Mouse (Mus musculus) limb, embryonic 13.5 days (tissue): ENCODE measurements around the gene Ralbp1. TPM values are rescaled to one million over a fixed set of nuclear protein-coding genes. Genes with fewer than 3 reads are reported as not detected.

Experiments used
- ATAC-seq: fragments of 200-750 bp; cut with Nextera tagmentation; 2 replicates; pipeline ENCODE4 v1.8.0; 2017; ENCODE audit warnings: low read depth, moderate number of reproducible peaks, moderate TSS enrichment; ENCODE audit not compliant: low FRiP score
- H3K27ac ChIP-seq: fragments of 300-500 bp; sonication (generic); 2 replicates; pipeline ENCODE4 v1.5.1; 2015; ENCODE audit warnings: inconsistent platforms, mild to moderate bottlenecking, moderate library complexity
- H3K27me3 ChIP-seq: fragments of 300-500 bp; sonication (generic); 2 replicates; pipeline ENCODE4 v1.6.1; 2015; ENCODE audit warnings: mild to moderate bottlenecking, inconsistent platforms
- H3K36me3 ChIP-seq: fragments of 300-500 bp; sonication (generic); 2 replicates; pipeline ENCODE4 v1.6.1; 2015; ENCODE audit warnings: inconsistent platforms, mild to moderate bottlenecking, moderate library complexity
- H3K4me1 ChIP-seq: fragments of 300-500 bp; sonication (generic); 2 replicates; pipeline ENCODE4 v1.6.1; 2015; ENCODE audit warnings: inconsistent platforms
- H3K4me2 ChIP-seq: fragments of 300-500 bp; sonication (generic); replicated peaks from 2 replicates; pipeline ENCODE4 v1.6.1; 2015; ENCODE audit warnings: inconsistent platforms, mild to moderate bottlenecking, moderate library complexity
- H3K4me3 ChIP-seq: fragments of 300-500 bp; sonication (generic); 2 replicates; pipeline ENCODE4 v1.5.1; 2015; ENCODE audit warnings: moderate library complexity, mild to moderate bottlenecking, inconsistent platforms
- H3K9ac ChIP-seq: fragments of 300-500 bp; sonication (generic); 2 replicates; pipeline ENCODE4 v1.6.1; 2015; ENCODE audit warnings: mild to moderate bottlenecking, inconsistent platforms
- H3K9me3 ChIP-seq: fragments of 300-500 bp; sonication (generic); 2 replicates; pipeline ENCODE4 v1.6.1; 2016; ENCODE audit warnings: inconsistent platforms
- WGBS: fragments of 180-500 bp; shearing (Covaris S2); methylation state at CpG from one replicate; pipeline ENCODE4 v1.1.7; 2015; 5-methylcytosine and 5-hydroxymethylcytosine counted together
- polyA plus RNA-seq: library from polyadenylated mRNA; unstranded; fragments of >200 nt; fragmentation: Nextera tagmentation; extraction: Ambion mirVana; gene quantifications from 2 replicates; pipeline ENCODE4 v1.2.1, GENCODE M21; 2015

Ralbp1 gene
- polyA plus RNA-seq, 1 experiment from 2014 or later, result 81.3 TPM

GRCm38 (mm10) chr17:65842669-65843381, 42.8 kb downstream of the Ralbp1 start:
- no peaks in the 10 kb centered on the region for H3K27me3 ChIP-seq
- H3K36me3 ChIP-seq, result peaks cover 90% of the 10 kb centered on the region
- no peak overlapping the region for H3K4me3 ChIP-seq
- no peaks in the 10 kb centered on the region for H3K4me1 ChIP-seq
- no peak overlapping the region for H3K4me2 ChIP-seq
- WGBS, result 84% methylated on average over 10 of the region's 10 CpGs
- no peak for ATAC-seq
- H3K27ac ChIP-seq, result no peak overlapping the region
- H3K9ac ChIP-seq, result no peak overlapping the region
- H3K9me3 ChIP-seq, result no peaks in the 10 kb centered on the region

GRCm38 (mm10) chr17:65839541-65840256, 45.9 kb downstream of the Ralbp1 start:
- Histone ChIP-seq H3K36me3 (peaks cover 95% of the 10 kb centered on the region), H3K4me1 (no peaks in the 10 kb centered on the region), H3K9me3 (no peaks in the 10 kb centered on the region), H3K4me2 (no peak overlapping the region), H3K4me3 (no peak overlapping the region), H3K27ac (no peak overlapping the region), H3K9ac (no peak overlapping the region), H3K27me3 (no peaks in the 10 kb centered on the region)
- WGBS, result 74% methylated on average over 7 of the region's 7 CpGs
- no peak for ATAC-seq

GRCm38 (mm10) chr17:65836746-65837145, 48.9 kb downstream of the Ralbp1 start:
- Histone ChIP-seq H3K36me3 (peaks cover 95% of the 10 kb centered on the region), H3K9ac (no peak overlapping the region), H3K27me3 (no peaks in the 10 kb centered on the region), H3K9me3 (no peaks in the 10 kb centered on the region), H3K4me2 (no peak overlapping the region), H3K4me1 (no peaks in the 10 kb centered on the region), H3K4me3 (no peak overlapping the region), H3K27ac (no peak overlapping the region)
- 89% methylated on average over 3 of the region's 3 CpGs for WGBS
- ATAC-seq, result no peak

GRCm38 (mm10) chr17:65833891-65834290, 51.7 kb downstream of the Ralbp1 start:
- WGBS, result 94% methylated on average over 3 of the region's 3 CpGs
- Histone ChIP-seq H3K4me3 (no peak overlapping the region), H3K27ac (no peak overlapping the region)

GRCm38 (mm10) chr17:65830216-65830863, 55.3 kb downstream of the Ralbp1 start:
- 93% methylated on average over 13 of the region's 13 CpGs for WGBS
- no peaks in the 10 kb centered on the region for H3K4me1 ChIP-seq
- H3K9ac ChIP-seq, result no peak overlapping the region
- no peaks in the 10 kb centered on the region for H3K9me3 ChIP-seq
- H3K4me2 ChIP-seq, result no peak overlapping the region
- H3K36me3 ChIP-seq, result peaks cover 88% of the 10 kb centered on the region
- no peaks in the 10 kb centered on the region for H3K27me3 ChIP-seq
- H3K4me3 ChIP-seq, result no peak overlapping the region
- H3K27ac ChIP-seq, result no peak overlapping the region
- ATAC-seq, result no peak

More at GRCm38 (mm10) chr17:65833891-65834290, 51.7 kb downstream of the Ralbp1 start:
- Histone ChIP-seq H3K36me3 (peaks cover 96% of the 10 kb centered on the region), H3K9me3 (no peaks in the 10 kb centered on the region), H3K4me2 (no peak overlapping the region), H3K9ac (no peak overlapping the region), H3K27me3 (no peaks in the 10 kb centered on the region), H3K4me1 (no peaks in the 10 kb centered on the region)
- no peak for ATAC-seq

GRCm38 (mm10) chr17:65828951-65829350, 56.6 kb downstream of the Ralbp1 start:
- Histone ChIP-seq H3K9ac (no peak overlapping the region), H3K27me3 (no peaks in the 10 kb centered on the region), H3K4me3 (no peak overlapping the region), H3K36me3 (peaks cover 89% of the 10 kb centered on the region), H3K4me1 (no peaks in the 10 kb centered on the region), H3K9me3 (no peaks in the 10 kb centered on the region), H3K27ac (no peak overlapping the region), H3K4me2 (no peak overlapping the region)
- ATAC-seq, result no peak
- WGBS, result 87% methylated on average over 11 of the region's 11 CpGs

- Histone ChIP-seq H3K4me3 (no peak overlapping the region), H3K4me2 (no peak overlapping the region), H3K4me1 (no peaks in the 10 kb centered on the region), H3K36me3 (peaks cover 83% of the 10 kb centered on the region), H3K9me3 (no peaks in the 10 kb centered on the region), H3K27ac (no peak overlapping the region), H3K9ac (no peak overlapping the region), H3K27me3 (no peaks in the 10 kb centered on the region)
- no peak for ATAC-seq
- WGBS, result 89% methylated on average over 5 of the region's 5 CpGs
Measured at GRCm38 (mm10) chr17:65827904-65828303, 57.7 kb downstream of the Ralbp1 start.

- peaks cover 83% of the 10 kb centered on the region for H3K36me3 ChIP-seq
- ATAC-seq, result no peak
- H3K9me3 ChIP-seq, result no peaks in the 10 kb centered on the region
- H3K4me3 ChIP-seq, result no peak overlapping the region
- H3K9ac ChIP-seq, result no peak overlapping the region
- H3K27me3 ChIP-seq, result no peaks in the 10 kb centered on the region
- no peaks in the 10 kb centered on the region for H3K4me1 ChIP-seq
- WGBS, result 90% methylated on average over 16 of the region's 16 CpGs
- no peak overlapping the region for H3K27ac ChIP-seq
- H3K4me2 ChIP-seq, result no peak overlapping the region
Measured at GRCm38 (mm10) chr17:65827119-65827840, 58.3 kb downstream of the Ralbp1 start.

- Histone ChIP-seq H3K27ac (no peak overlapping the region), H3K36me3 (peaks cover 83% of the 10 kb centered on the region), H3K4me3 (no peak overlapping the region), H3K27me3 (no peaks in the 10 kb centered on the region), H3K9ac (no peak overlapping the region), H3K4me1 (no peaks in the 10 kb centered on the region), H3K9me3 (no peaks in the 10 kb centered on the region), H3K4me2 (no peak overlapping the region)
- ATAC-seq, result no peak
- 76% methylated on average over 9 of the region's 9 CpGs for WGBS
Measured at GRCm38 (mm10) chr17:65826257-65826656, 59.3 kb downstream of the Ralbp1 start.

- ATAC-seq, result no peak
- 92% methylated on average over 10 of the region's 10 CpGs for WGBS
- no peak overlapping the region for H3K4me2 ChIP-seq
- H3K4me3 ChIP-seq, result no peak overlapping the region
- no peaks in the 10 kb centered on the region for H3K4me1 ChIP-seq
- H3K36me3 ChIP-seq, result peaks cover 75% of the 10 kb centered on the region
- H3K27ac ChIP-seq, result no peak overlapping the region
- no peaks in the 10 kb centered on the region for H3K9me3 ChIP-seq
- no peak overlapping the region for H3K9ac ChIP-seq
- no peaks in the 10 kb centered on the region for H3K27me3 ChIP-seq
Measured at GRCm38 (mm10) chr17:65824246-65824645, 61.4 kb downstream of the Ralbp1 start.

- no peak for ATAC-seq
- H3K4me1 ChIP-seq, result no peaks in the 10 kb centered on the region
- H3K4me3 ChIP-seq, result no peak overlapping the region
- no peak overlapping the region for H3K4me2 ChIP-seq
- H3K36me3 ChIP-seq, result peaks cover 67% of the 10 kb centered on the region
- H3K9me3 ChIP-seq, result no peaks in the 10 kb centered on the region
- H3K9ac ChIP-seq, result no peak overlapping the region
- WGBS, result 89% methylated on average over 5 of the region's 5 CpGs
- no peaks in the 10 kb centered on the region for H3K27me3 ChIP-seq
- H3K27ac ChIP-seq, result no peak overlapping the region
Measured at GRCm38 (mm10) chr17:65822423-65822822, 63.2 kb downstream of the Ralbp1 start.

GRCm38 (mm10) chr17:65820197-65820596, 65.4 kb downstream of the Ralbp1 start:
- Histone ChIP-seq H3K9me3 (no peaks in the 10 kb centered on the region), H3K4me2 (no peak overlapping the region), H3K4me1 (no peaks in the 10 kb centered on the region), H3K36me3 (peaks cover 76% of the 10 kb centered on the region), H3K27ac (no peak overlapping the region), H3K9ac (no peak overlapping the region), H3K27me3 (no peaks in the 10 kb centered on the region), H3K4me3 (no peak overlapping the region)
- ATAC-seq, result no peak
- 89% methylated on average over 5 of the region's 5 CpGs for WGBS
